Mouse (Mus musculus) embryonic facial prominence, embryonic 14.5 days (tissue): ENCODE results near the gene Vwc2l. TPM values are rescaled to one million over a fixed set of nuclear protein-coding genes. Genes with fewer than 3 reads are reported as not detected.

Experiments used
- ATAC-seq: fragments of 200-750 bp; cut with Nextera tagmentation; 2 replicates; pipeline ENCODE4 v1.8.0; 2017; ENCODE audit warnings: low read depth, moderate number of reproducible peaks, moderate TSS enrichment
- DNase-seq: peaks from one replicate; pipeline ENCODE4 v3.0.0-alpha.2; 2015; ENCODE audit warnings: low spot score
- H3K27ac ChIP-seq: fragments of 300-500 bp; sonication (generic); replicated peaks from 2 replicates; pipeline ENCODE4 v1.5.1; 2014; ENCODE audit warnings: low read depth, mild to moderate bottlenecking, low read length, moderate library complexity
- H3K27me3 ChIP-seq: fragments of 300-500 bp; sonication (generic); replicated peaks from 2 replicates; pipeline ENCODE4 v1.6.1; 2014; ENCODE audit warnings: low read length; ENCODE audit not compliant: control insufficient read depth, insufficient read depth
- H3K36me3 ChIP-seq: fragments of 300-500 bp; sonication (generic); 2 replicates; pipeline ENCODE4 v1.6.1; 2014; ENCODE audit warnings: low read length, mixed read lengths; ENCODE audit not compliant: control insufficient read depth, insufficient read depth
- H3K4me1 ChIP-seq: fragments of 300-500 bp; sonication (generic); 2 replicates; pipeline ENCODE4 v1.6.1; 2014; ENCODE audit warnings: antibody characterized with exemption, low read length; ENCODE audit not compliant: control insufficient read depth, insufficient read depth
- H3K4me2 ChIP-seq: fragments of 300-500 bp; sonication (generic); 2 replicates; pipeline ENCODE4 v1.6.1; 2014; ENCODE audit warnings: low read depth, mild to moderate bottlenecking, low read length, moderate library complexity, mixed read lengths
- H3K4me3 ChIP-seq: fragments of 300-500 bp; sonication (generic); 2 replicates; pipeline ENCODE4 v1.5.1; 2014; ENCODE audit warnings: low read depth, mild to moderate bottlenecking, low read length
- H3K9ac ChIP-seq: fragments of 300-500 bp; sonication (generic); 2 replicates; pipeline ENCODE4 v1.6.1; 2014; ENCODE audit warnings: low read depth, mild to moderate bottlenecking, low read length, moderate library complexity, mixed read lengths
- H3K9me3 ChIP-seq: fragments of 300-500 bp; sonication (generic); 2 replicates; pipeline ENCODE4 v1.6.1; 2016; ENCODE audit warnings: low read length; ENCODE audit not compliant: control insufficient read depth
- WGBS: fragments of 180-500 bp; shearing (Covaris S2); extraction: QIAGEN DNeasy Blood & Tissue Kit; methylation state at CpG from one replicate; pipeline ENCODE4 v1.1.7; 2014; 5-methylcytosine and 5-hydroxymethylcytosine counted together
- polyA plus RNA-seq: library from polyadenylated mRNA; unstranded; fragments of >200 nt; fragmentation: Nextera tagmentation; extraction: Ambion mirVana; gene quantifications from 2 replicates; pipeline ENCODE4 v1.2.1, GENCODE M21; 2014

Gene Vwc2l
- polyA plus RNA-seq, 1 experiment from 2014 or later = 0.47 TPM

DNA sequence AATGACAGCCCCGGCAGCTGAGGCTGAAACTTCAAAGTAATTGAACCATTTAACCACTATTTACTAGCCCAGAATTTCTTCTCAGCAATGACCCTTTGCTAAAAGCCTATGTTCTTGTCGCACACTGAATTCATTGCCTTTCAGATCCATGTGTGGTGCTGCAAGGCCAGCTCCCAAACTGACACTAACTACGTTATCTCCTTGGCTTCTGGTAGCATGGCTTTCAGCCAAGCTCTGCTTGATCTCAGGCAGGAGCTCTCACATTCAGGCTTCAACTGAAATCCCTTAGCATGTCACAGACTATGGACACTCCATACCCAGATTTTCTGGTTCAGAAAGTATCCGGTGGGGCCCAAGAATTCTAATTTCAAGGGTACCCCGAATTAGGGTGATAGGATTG, 140.6 kb downstream of the Vwc2l start:
- no peaks in the 10 kb centered on the region for H3K4me1 ChIP-seq
- 59% methylated on average over 5 of the region's 5 CpGs for WGBS
- ATAC-seq (no peak), DNase-seq (peak; percentile 26)
- no peaks in the 10 kb centered on the region for H3K9me3 ChIP-seq
- no peaks in the 10 kb centered on the region for H3K36me3 ChIP-seq
- no peak overlapping the region for H3K4me2 ChIP-seq
- H3K27me3 ChIP-seq = no peaks in the 10 kb centered on the region
- no peak overlapping the region for H3K27ac ChIP-seq
- no peak overlapping the region for H3K4me3 ChIP-seq
- H3K9ac ChIP-seq = no peak overlapping the region

DNA sequence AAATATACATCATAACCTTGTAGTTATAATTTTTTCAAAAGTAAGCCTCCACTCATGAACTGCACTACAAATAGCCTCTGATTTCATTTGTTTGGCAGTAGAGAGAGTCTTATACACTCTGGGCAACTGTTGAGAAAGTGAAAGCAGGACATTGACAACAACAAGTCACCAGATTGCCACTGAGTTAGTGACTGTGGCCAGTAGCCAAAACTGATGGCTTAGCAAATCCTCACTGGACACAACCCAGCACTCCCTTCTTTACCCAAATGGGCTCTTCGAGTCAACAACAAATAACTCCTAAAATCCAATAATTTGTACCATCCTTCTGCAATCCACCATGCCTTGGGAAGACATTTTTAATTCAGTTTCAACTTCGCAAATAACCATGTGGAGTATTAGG, 155.0 kb downstream of the Vwc2l start:
- Histone ChIP-seq H3K4me2 (no peak overlapping the region), H3K9ac (no peak overlapping the region), H3K36me3 (no peaks in the 10 kb centered on the region), H3K27ac (no peak overlapping the region), H3K9me3 (no peaks in the 10 kb centered on the region), H3K27me3 (no peaks in the 10 kb centered on the region), H3K4me3 (no peak overlapping the region), H3K4me1 (no peaks in the 10 kb centered on the region)
- WGBS = 90% methylated on average over 2 of the region's 2 CpGs
- no peak for ATAC-seq
- DNase-seq = no peak

DNA sequence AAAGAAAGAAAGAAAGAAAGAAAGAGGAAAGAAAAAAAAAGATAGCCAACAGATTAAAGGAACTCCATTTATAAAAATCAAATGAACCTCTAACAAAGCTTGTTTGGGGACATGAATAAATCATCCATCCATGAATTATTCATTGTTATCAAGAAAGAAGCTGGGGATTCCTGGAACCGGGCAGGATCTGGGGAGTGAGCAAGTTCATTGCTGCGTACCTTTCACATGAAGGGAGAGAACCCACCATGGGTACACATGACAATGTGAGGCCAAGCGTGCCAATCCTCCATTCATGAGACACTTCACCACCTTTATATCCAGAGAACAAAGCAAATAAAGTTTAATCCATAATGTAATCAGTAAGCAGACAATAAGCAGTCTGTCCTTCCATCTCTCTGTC, 155.8 kb downstream of the Vwc2l start:
- Histone ChIP-seq H3K9me3 (no peaks in the 10 kb centered on the region), H3K4me3 (no peak overlapping the region), H3K4me2 (no peak overlapping the region), H3K27me3 (no peaks in the 10 kb centered on the region), H3K4me1 (no peaks in the 10 kb centered on the region), H3K36me3 (no peaks in the 10 kb centered on the region), H3K27ac (no peak overlapping the region), H3K9ac (no peak overlapping the region)
- no peak for ATAC-seq
- WGBS = 69% methylated on average over 3 of the region's 3 CpGs
- DNase-seq = no peak

DNA sequence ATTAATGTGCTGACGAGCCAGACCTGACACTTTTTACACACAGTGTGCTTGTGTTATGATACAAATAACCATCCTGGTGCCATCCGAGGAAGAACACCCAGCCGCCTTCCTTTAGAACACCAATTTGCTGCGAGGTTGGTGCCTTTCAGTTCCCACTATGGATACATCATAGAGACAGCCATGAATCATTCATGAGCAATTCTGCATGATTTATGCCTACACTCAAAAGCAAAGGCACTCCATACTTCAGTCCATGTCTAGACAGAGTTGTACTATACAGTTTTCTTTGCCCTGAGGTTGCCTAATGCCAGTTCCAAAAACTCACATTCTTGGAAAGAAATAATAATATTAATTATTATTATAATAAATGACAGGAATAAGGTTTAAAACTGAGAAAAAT, 158.6 kb downstream of the Vwc2l start:
- Histone ChIP-seq H3K9ac (no peak overlapping the region), H3K4me2 (no peak overlapping the region), H3K27ac (no peak overlapping the region), H3K4me3 (no peak overlapping the region), H3K27me3 (no peaks in the 10 kb centered on the region), H3K9me3 (no peaks in the 10 kb centered on the region), H3K36me3 (no peaks in the 10 kb centered on the region), H3K4me1 (no peaks in the 10 kb centered on the region)
- ATAC-seq (no peak), DNase-seq (no peak)
- 81% methylated on average over 4 of the region's 4 CpGs for WGBS

DNA sequence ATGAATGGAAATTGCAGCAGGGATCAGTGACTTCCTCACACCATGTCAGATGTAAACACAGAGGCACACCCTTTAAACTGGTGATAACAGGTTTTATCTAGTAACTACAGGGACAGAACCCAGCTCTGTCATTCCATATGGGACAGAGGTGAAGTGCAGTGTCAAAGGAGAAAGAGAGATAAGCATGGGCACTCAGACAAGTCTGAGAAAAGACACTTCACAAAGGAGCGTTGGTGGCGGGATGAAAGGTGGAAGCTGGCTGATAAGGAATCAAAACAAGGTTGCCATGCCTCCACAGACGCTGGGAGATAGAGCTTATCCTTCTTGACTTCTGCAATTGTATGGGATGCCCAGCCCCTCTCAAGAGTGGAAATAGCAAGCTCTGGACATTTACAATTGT, 176.8 kb downstream of the Vwc2l start:
- Histone ChIP-seq H3K4me1 (no peaks in the 10 kb centered on the region), H3K27me3 (no peaks in the 10 kb centered on the region), H3K9ac (no peak overlapping the region), H3K4me3 (no peak overlapping the region), H3K4me2 (no peak overlapping the region), H3K9me3 (no peaks in the 10 kb centered on the region), H3K27ac (no peak overlapping the region), H3K36me3 (no peaks in the 10 kb centered on the region)
- DNase-seq = no peak
- no peak for ATAC-seq
- WGBS = 75% methylated on average over 3 of the region's 3 CpGs

DNA sequence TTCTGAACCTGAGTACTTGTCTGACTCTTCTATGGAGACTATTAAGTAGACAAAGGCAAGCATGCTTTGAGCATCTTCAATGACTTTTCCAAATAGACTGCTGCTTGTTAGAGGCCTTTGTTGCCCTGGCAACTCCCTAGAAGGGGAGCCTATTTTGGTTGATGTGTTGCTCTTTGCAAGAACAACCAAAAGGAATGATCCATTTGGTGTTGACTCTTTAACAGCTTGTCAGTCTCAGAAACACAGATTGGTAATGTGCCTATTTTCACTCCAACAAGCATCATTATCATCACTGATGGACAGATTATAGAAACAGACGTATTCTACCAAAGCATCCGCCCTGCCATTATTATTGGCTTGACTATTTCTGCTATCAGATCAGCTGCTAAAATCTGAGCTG, 181.9 kb downstream of the Vwc2l start:
- Histone ChIP-seq H3K9ac (no peak overlapping the region), H3K27me3 (no peaks in the 10 kb centered on the region), H3K27ac (no peak overlapping the region), H3K36me3 (no peaks in the 10 kb centered on the region), H3K4me1 (no peaks in the 10 kb centered on the region), H3K9me3 (no peaks in the 10 kb centered on the region), H3K4me3 (no peak overlapping the region), H3K4me2 (no peak overlapping the region)
- 85% methylated on average over 2 of the region's 2 CpGs for WGBS
- no peak for ATAC-seq
- DNase-seq = no peak

DNA sequence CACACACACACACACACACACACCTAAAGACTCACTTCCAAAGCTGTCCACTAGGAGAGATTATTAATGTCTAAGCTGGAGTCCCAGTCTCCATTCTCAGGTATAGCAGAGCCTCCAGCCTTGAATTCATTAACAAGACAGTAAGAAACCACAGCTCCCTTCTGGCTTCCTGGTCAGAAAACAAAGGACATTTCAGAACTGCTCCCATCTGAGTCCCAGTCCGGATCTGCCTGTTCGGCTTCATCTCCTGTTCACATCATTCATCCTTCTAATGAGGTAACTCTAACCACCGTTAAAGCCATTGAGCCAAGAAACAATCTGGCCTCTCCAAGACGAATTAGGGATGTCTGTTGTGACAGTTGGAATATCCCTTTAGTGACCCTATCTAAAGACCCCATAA, 185.7 kb downstream of the Vwc2l start:
- H3K4me3 ChIP-seq = no peak overlapping the region
- H3K9ac ChIP-seq = no peak overlapping the region
- H3K9me3 ChIP-seq = no peaks in the 10 kb centered on the region
- no peaks in the 10 kb centered on the region for H3K4me1 ChIP-seq
- ATAC-seq (no peak), DNase-seq (no peak)
- no peak overlapping the region for H3K27ac ChIP-seq
- H3K36me3 ChIP-seq = no peaks in the 10 kb centered on the region
- WGBS = 52% methylated on average over 4 of the region's 4 CpGs
- H3K4me2 ChIP-seq = no peak overlapping the region
- H3K27me3 ChIP-seq = no peaks in the 10 kb centered on the region

DNA sequence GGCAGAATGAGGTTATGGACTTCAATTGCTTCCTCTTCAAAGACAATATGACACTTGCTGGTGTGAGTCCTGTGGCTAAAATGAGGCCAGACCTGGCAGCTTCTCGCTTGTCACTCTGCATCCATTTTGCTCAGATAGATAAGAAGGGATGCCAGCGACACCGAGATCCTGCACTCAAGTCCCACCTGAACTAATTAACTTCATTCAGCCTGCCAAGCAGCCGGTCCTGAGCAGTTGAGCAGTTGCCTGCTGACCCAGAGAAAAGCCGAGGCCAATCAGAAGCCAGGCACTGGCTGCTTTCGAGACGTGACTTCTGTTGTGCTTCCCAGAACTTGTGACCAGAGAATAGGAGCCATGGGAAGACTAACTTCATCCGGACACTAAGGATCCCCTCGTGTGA, 187.6 kb downstream of the Vwc2l start:
- ATAC-seq (no peak), DNase-seq (no peak)
- 62% methylated on average over 9 of the region's 9 CpGs for WGBS

DNA sequence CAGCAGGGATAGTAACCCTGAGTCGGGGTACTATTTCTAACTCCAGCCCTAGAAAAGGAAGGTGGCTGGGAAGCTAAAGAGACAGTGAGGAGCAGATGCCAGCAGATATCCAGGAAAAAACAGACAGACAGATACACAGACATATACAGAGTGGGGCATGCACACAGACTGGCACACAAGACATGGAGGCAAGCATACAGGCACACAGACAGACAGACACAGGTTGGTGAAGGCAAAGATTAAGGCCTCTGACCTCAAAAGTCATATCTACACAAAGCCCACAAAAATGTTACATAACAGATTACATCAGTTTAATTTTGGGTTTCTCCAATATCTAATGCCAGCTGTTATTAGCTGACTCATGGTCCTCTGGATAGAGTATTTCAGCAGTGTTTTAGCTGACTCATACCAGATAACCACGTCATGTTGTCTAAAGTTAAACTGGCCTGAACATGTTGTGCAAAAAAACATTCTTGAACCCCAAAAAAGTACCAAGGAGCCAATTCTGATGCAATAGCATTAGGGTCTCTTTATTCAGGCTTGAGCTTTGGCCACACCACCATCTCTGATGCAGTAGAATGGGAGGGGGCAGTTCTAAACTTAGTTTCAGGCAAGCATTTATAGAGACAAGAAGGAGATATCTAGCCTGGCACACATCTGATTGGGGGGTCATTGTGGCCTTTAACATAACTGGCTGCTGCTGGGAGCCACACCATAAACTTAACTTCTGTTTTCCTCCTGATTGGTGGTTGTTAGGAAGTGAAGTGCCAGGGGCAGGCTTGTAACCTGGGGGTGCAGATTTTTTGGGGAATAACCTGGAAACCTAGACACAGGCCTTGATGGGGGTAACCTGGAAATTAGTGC, 192.9 kb downstream of the Vwc2l start:
- Histone ChIP-seq H3K27ac (no peak overlapping the region), H3K9me3 (no peaks in the 10 kb centered on the region), H3K36me3 (no peaks in the 10 kb centered on the region), H3K4me3 (no peak overlapping the region), H3K27me3 (no peaks in the 10 kb centered on the region), H3K4me1 (no peaks in the 10 kb centered on the region), H3K4me2 (no peak overlapping the region), H3K9ac (no peak overlapping the region)
- no peak for DNase-seq
- no peak for ATAC-seq
- WGBS = 90% methylated on average over 2 of the region's 2 CpGs

More for the DNA sequence above, 187.6 kb downstream of the Vwc2l start:
- no peak overlapping the region for H3K27ac ChIP-seq
- no peak overlapping the region for H3K4me2 ChIP-seq
- H3K9ac ChIP-seq = no peak overlapping the region
- H3K36me3 ChIP-seq = no peaks in the 10 kb centered on the region
- no peaks in the 10 kb centered on the region for H3K27me3 ChIP-seq
- H3K4me1 ChIP-seq = no peaks in the 10 kb centered on the region
- no peaks in the 10 kb centered on the region for H3K9me3 ChIP-seq
- H3K4me3 ChIP-seq = no peak overlapping the region
